Mouse (Mus musculus) liver, embryonic 14.5 days (tissue): Measurements from ENCODE around the gene Eps8l2. TPM values are rescaled to one million over a fixed set of nuclear protein-coding genes. Genes with fewer than 3 reads are reported as not detected.
A peak's percentile ranks its signal among the peaks of the same experiment; 100 is the strongest.

Experiments
- ATAC-seq: fragments of 200-750 bp; cut with Nextera tagmentation; 2 replicates; pipeline ENCODE4 v1.8.0; 2017; ENCODE audit warnings: moderate number of reproducible peaks, mild to moderate bottlenecking, moderate library complexity; ENCODE audit not compliant: insufficient read depth
- DNase-seq, 3 experiments: peaks; one replicate each; pipeline ENCODE4 v3.0.0-alpha.2; 2012 to 2013; ENCODE audit warnings: low read depth in 3 of 3, low spot score in 3 of 3
- H3K27ac ChIP-seq: fragments of 300-500 bp; sonication (generic); 2 replicates; pipeline ENCODE4 v1.5.1; 2014; ENCODE audit warnings: moderate library complexity, mild to moderate bottlenecking, control low read depth, inconsistent platforms
- H3K27me3 ChIP-seq: fragments of 300-500 bp; sonication (generic); 2 replicates; pipeline ENCODE4 v1.6.1; 2014; ENCODE audit warnings: mild to moderate bottlenecking, low read length, moderate library complexity; ENCODE audit not compliant: control insufficient read depth, insufficient read depth
- H3K36me3 ChIP-seq: fragments of 300-500 bp; sonication (generic); replicated peaks from 2 replicates; pipeline ENCODE4 v1.6.1; 2014; ENCODE audit warnings: low read depth; ENCODE audit not compliant: control insufficient read depth, insufficient read depth
- H3K4me1 ChIP-seq, 2 experiments: fragments of 200-500 bp in 1 of 2; fragments of 300-500 bp in 1 of 2; sonication (generic) in 1 of 2; replicated peaks; 2 replicates each; pipeline ENCODE4 v1.6.1; 2012 to 2014; ENCODE audit warnings: antibody characterized with exemption in 1 of 2, inconsistent platforms in 1 of 2, low read length in 1 of 2; ENCODE audit not compliant: control insufficient read depth in 2 of 2, insufficient read depth in 2 of 2
- H3K4me2 ChIP-seq: fragments of 300-500 bp; sonication (generic); 2 replicates; pipeline ENCODE4 v1.6.1; 2014; ENCODE audit warnings: low read depth, mild to moderate bottlenecking, control low read depth, moderate library complexity
- H3K4me3 ChIP-seq, 2 experiments: fragments of 200-500 bp in 1 of 2; fragments of 300-500 bp in 1 of 2; sonication (generic) in 1 of 2; 2 replicates each; pipeline ENCODE4 v1.5.1; 2012 to 2014; ENCODE audit warnings: low read depth in 2 of 2, low read length in 2 of 2, mild to moderate bottlenecking in 2 of 2, control low read depth in 1 of 2, inconsistent platforms in 1 of 2, moderate library complexity in 1 of 2; ENCODE audit not compliant: insufficient read depth in 1 of 2
- H3K9ac ChIP-seq: fragments of 300-500 bp; sonication (generic); replicated peaks from 2 replicates; pipeline ENCODE4 v1.6.1; 2014; ENCODE audit warnings: mild to moderate bottlenecking, control low read depth, moderate library complexity
- H3K9me3 ChIP-seq: fragments of 300-500 bp; sonication (generic); 2 replicates; pipeline ENCODE4 v1.6.1; 2016; ENCODE audit warnings: low read length, mixed read lengths; ENCODE audit not compliant: control insufficient read depth
- CTCF ChIP-seq: IDR thresholded peaks from 2 replicates; pipeline ENCODE4 v1.5.1; 2016; ENCODE audit warnings: antibody characterized with exemption, low read depth, control low read depth
- EP300 ChIP-seq: IDR thresholded peaks from 2 replicates; pipeline ENCODE4 v1.6.1; 2016; ENCODE audit warnings: antibody characterized with exemption, low read depth
- WGBS: fragments of 180-500 bp; shearing (Covaris S2); extraction: QIAGEN DNeasy Blood & Tissue Kit; methylation state at CpG from one replicate; pipeline ENCODE4 v1.1.7; 2014; ENCODE audit not compliant: insufficient replicate concordance; 5-methylcytosine and 5-hydroxymethylcytosine counted together
- polyA plus RNA-seq, 2 experiments: library from polyadenylated mRNA; depleted of rRNA in 1 of 2; stranded (reverse) in 1 of 2; unstranded in 1 of 2; fragments of >200 nt; fragmentation: Nextera tagmentation in 1 of 2; extraction: Ambion mirVana in 1 of 2; gene quantifications; 2 replicates each; pipeline versions ENCODE4 v1.2.1 to v1.2.3; 2012 to 2014

The Eps8l2 gene
- polyA plus RNA-seq (2012; rRNA removed) (7.9 and 8.3 TPM in 2 replicates), polyA plus RNA-seq (2014; fragmentation: Nextera tagmentation; extraction: Ambion mirVana) (6.6 and 7.7 TPM in 2 replicates)

DNA sequence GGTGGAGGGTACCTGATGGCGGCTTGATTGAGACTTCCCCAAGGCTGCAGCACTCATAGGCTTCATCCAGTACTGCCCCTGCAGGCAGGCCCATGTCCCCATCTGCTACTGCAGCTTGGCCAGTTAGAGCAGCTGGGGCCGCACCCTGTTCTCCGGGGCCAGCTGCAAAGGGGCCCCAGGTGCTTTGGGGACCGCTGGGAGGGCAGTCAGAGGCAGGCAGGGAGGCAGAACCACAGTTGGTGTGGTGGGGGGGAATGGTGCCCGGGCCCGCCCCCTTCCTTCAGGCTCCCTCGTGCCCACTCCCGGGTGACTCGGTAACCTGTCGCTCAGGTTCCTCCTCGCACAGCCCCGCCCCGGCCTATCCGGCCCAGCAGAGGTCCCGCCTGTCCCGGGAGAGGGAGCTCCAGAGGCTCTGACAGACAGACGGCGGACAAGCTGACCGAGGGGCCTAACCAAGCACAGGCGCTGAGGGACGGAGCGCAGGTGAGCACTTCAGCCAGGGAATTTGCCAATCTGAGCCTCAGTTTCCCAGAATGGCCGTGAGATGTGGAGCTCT is at the start of gene Eps8l2:
Gene Eps8l2, plus strand, starts transcription at position 305 of the 556 bp plus-strand sequence.
- ATAC-seq (peak; percentile 59), DNase-seq (no peak)
- H3K4me1 ChIP-seq, result peaks cover 8 to 9% of the 10 kb centered on the region in 2 experiments
- WGBS, result 9% methylated on average over 23 of the region's 23 CpGs
- no peaks in the 10 kb centered on the region for H3K27me3 ChIP-seq
- H3K9ac ChIP-seq, result peak within 1 kb of the TSS; percentile 18; the same call in 1 of the 2 replicates
- peak within 1 kb of the TSS; percentile 21 to 39; a peak in 3 of 4 replicates for H3K4me3 ChIP-seq
- no peaks in the 10 kb centered on the region for H3K36me3 ChIP-seq
- no peaks in the 10 kb centered on the region for H3K9me3 ChIP-seq
- H3K27ac ChIP-seq, result no peak within 1 kb of the TSS
- TF ChIP-seq CTCF (no peak; the same call in 1 of the 2 replicates), EP300 (no peak)
- peak within 1 kb of the TSS; percentile 64 for H3K4me2 ChIP-seq

DNA sequence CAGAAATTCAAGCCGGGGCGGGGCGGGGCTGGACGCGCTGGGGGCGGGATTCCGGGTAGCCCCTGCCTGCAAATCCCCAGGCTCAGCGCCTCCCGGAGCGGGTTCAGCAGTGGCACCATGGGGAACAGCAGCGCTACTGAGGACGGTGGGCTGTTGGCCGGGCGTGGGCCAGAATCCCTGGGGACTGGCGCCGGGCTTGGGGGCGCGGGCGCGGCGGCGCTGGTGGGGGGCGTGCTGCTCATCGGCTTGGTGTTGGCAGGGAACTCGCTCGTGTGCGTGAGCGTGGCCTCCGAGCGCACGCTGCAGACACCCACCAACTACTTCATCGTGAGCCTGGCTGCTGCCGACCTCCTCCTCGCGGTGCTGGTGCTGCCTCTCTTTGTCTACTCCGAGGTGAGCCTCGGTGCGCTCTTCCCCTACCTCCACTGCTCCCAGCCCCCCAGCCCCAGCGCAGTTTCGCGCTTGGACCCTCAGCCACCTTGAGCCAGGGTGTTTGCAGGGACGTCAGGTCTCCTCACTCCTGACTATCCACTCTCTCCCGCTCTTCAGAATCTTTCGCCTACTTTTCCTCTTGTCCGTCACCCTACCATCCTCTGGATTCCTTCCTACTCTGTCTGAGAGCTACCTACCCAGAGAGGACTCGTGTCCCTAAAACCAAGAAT is 46.6 kb upstream of the Eps8l2 start, which contains the start of gene Drd4:
Gene Drd4, plus strand, starts transcription at position 86 of the 662 bp plus-strand sequence.
- no peaks in the 10 kb centered on the region for H3K36me3 ChIP-seq
- H3K27me3 ChIP-seq, result peaks cover 58% of the 10 kb centered on the region
- no peaks in the 10 kb centered on the region for H3K4me1 ChIP-seq
- WGBS, result 3% methylated on average over 46 of the region's 46 CpGs
- TF ChIP-seq EP300, result no peak
- TF ChIP-seq CTCF, result no peak
- H3K27ac ChIP-seq, result no peak within 1 kb of the TSS
- H3K4me3 ChIP-seq, result no peak within 1 kb of the TSS
- ATAC-seq (no peak), DNase-seq (no peak)
- H3K4me2 ChIP-seq, result peak within 1 kb of the TSS; percentile 11; the same call in 1 of the 2 replicates
- no peaks in the 10 kb centered on the region for H3K9me3 ChIP-seq
- H3K9ac ChIP-seq, result no peak within 1 kb of the TSS

DNA sequence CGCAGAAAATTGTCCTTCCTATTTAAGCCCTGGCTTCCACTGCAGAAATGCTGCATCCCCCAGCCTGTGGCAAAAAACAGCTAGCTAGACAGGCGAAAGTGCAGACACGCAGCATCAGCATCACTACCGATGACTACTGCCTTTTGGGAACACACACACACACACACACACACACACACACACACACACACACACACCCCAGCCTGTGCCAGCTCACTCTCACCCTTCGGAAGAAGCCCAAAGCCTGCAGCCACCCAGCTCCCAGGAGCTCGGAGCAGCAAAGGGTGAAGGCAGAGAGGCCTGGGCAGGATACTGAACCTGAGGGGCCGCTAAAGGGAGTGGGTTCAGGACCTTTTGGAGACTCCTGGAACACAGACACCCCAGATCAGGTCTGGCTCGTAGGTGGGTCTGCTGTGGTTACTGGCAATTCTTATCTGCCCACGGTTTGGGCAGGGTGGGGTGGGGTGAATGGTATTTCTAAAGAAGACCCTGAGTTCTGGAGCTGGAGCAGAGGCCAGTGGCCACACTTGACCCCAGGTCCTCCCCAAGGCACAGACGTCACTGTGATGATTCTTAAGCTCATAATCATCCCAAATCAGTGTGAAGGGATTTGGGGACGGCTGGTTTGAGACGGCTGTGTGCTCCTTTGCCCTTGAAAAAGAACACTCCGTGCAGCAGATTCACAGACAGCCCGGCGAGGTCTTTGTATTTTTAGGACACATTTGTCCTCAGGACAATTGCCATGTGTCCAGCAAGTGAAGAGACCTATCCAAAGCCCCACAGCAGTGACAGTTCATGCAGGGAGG is 45.9 kb upstream of the Eps8l2 start:
- Histone ChIP-seq H3K36me3 (no peaks in the 10 kb centered on the region), H3K4me2 (no peak overlapping the region), H3K9me3 (no peaks in the 10 kb centered on the region), H3K27ac (no peak overlapping the region), H3K4me3 (no peak overlapping the region), H3K4me1 (no peaks in the 10 kb centered on the region), H3K9ac (no peak overlapping the region), H3K27me3 (peaks cover 58% of the 10 kb centered on the region)
- DNase-seq, result no peak
- WGBS, result 32% methylated on average over 15 of the region's 15 CpGs
- TF ChIP-seq CTCF, result no peak
- ATAC-seq, result no peak

DNA sequence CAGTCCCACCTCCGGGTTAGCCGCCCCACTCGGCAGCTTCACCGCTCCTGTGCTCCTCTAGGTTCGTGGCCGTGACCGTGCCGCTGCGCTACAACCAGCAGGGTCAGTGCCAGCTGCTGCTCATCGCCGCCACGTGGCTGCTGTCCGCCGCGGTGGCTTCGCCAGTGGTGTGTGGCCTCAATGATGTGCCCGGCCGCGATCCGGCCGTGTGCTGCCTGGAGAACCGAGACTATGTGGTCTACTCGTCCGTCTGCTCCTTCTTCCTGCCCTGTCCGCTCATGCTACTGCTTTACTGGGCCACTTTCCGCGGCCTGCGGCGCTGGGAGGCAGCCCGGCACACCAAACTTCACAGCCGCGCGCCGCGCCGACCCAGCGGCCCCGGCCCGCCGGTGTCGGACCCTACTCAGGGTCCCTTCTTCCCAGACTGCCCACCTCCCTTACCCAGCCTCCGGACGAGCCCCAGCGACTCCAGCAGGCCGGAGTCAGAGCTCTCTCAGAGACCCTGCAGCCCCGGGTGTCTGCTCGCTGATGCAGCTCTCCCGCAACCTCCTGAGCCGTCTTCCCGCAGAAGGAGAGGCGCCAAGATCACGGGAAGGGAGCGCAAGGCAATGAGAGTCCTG is 44.7 kb upstream of the Eps8l2 start:
- peak overlapping the region in 1 of 2 experiments; percentile 22; a peak in 1 of 4 replicates for H3K4me3 ChIP-seq
- peak overlapping the region; percentile 13; the same call in 1 of the 2 replicates for H3K4me2 ChIP-seq
- H3K27ac ChIP-seq, result no peak overlapping the region
- no peak for DNase-seq
- H3K36me3 ChIP-seq, result no peaks in the 10 kb centered on the region
- H3K4me1 ChIP-seq, result no peaks in the 10 kb centered on the region
- ATAC-seq, result no peak
- WGBS, result 2% methylated on average over 53 of the region's 53 CpGs
- H3K9me3 ChIP-seq, result no peaks in the 10 kb centered on the region
- H3K27me3 ChIP-seq, result peaks cover 58% of the 10 kb centered on the region
- no peak overlapping the region for H3K9ac ChIP-seq
- TF ChIP-seq CTCF (no peak), EP300 (no peak)
